Mouse (Mus musculus): ENCODE data around the gene Fkbp10. TPM values are rescaled to one million over a fixed set of nuclear protein-coding genes. Genes with fewer than 3 reads are reported as not detected.

Gene Fkbp10
- total and polyA plus RNA-seq, 3 experiments, result 0.55 TPM; not detected in 2

GRCm38 (mm10) chr11:100376746-100377389, 38.6 kb upstream of the Fkbp10 start:
- no peaks in the 10 kb centered on the region for H3K4me1 ChIP-seq (ENCODE audit: insufficient read depth, low read depth, low read length)
- no peaks in the 10 kb centered on the region for H3K9me3 ChIP-seq (replicated peaks)
- H3K27me3 ChIP-seq (ENCODE audit: insufficient read depth, low read length), result peaks cover 41% of the 10 kb centered on the region
- DNase-seq (ENCODE audit: low spot score) (no peak), ATAC-seq (ENCODE audit: extremely low read depth, insufficient number of reproducible peaks, low FRiP score, poor library complexity, severe bottlenecking) (no peak)
- no peaks in the 10 kb centered on the region for H3K36me3 ChIP-seq (replicated peaks)
- no peak overlapping the region for H3K4me3 ChIP-seq (ENCODE audit: low read depth, low read length)
- TF ChIP-seq GATA2 (IDR thresholded peaks at IDR 0.05; ENCODE audit: borderline replicate concordance, low read depth, low read length), result no peak
- no peak for TF ChIP-seq CTCF (IDR thresholded peaks at IDR 0.05; ENCODE audit: low read depth, low read length)
- TF ChIP-seq GATA1 (IDR thresholded peaks at IDR 0.05; ENCODE audit: borderline replicate concordance, low read length), result no peak
- TF ChIP-seq POLR2AphosphoS5 (IDR thresholded peaks at IDR 0.05; ENCODE audit: insufficient replicate concordance, low read depth, low read length), result no peak

- Histone ChIP-seq H3K4me1 (ENCODE audit: insufficient read depth, low read depth, low read length) (no peaks in the 10 kb centered on the region), H3K27me3 (ENCODE audit: insufficient read depth, low read length) (peaks cover 41% of the 10 kb centered on the region), H3K9me3 (replicated peaks) (no peaks in the 10 kb centered on the region), H3K36me3 (replicated peaks) (no peaks in the 10 kb centered on the region), H3K4me3 (ENCODE audit: low read depth, low read length) (no peak overlapping the region)
- ATAC-seq (ENCODE audit: extremely low read depth, insufficient number of reproducible peaks, low FRiP score, poor library complexity, severe bottlenecking) (no peak), DNase-seq (ENCODE audit: low spot score) (no peak)
- TF ChIP-seq TAL1 (conservative IDR thresholded peaks at IDR 0.05; ENCODE audit: low read depth, low read length) (no peak), GATA2 (IDR thresholded peaks at IDR 0.05; ENCODE audit: borderline replicate concordance, low read depth, low read length) (no peak)
These were observed 37.5 kb upstream of the Fkbp10 start for GRCm38 (mm10) chr11:100377989-100378388.

GRCm38 (mm10) chr11:100378446-100378845, 37.1 kb upstream of the Fkbp10 start:
- Histone ChIP-seq H3K4me3 (ENCODE audit: low read depth, low read length) (no peak overlapping the region), H3K27me3 (ENCODE audit: insufficient read depth, low read length) (peaks cover 45% of the 10 kb centered on the region), H3K9me3 (replicated peaks) (no peaks in the 10 kb centered on the region), H3K4me1 (ENCODE audit: insufficient read depth, low read depth, low read length) (no peaks in the 10 kb centered on the region), H3K36me3 (replicated peaks) (no peaks in the 10 kb centered on the region)
- DNase-seq (ENCODE audit: low spot score), result no peak
- TF ChIP-seq TAL1 (conservative IDR thresholded peaks at IDR 0.05; ENCODE audit: low read depth, low read length) (no peak), GATA2 (IDR thresholded peaks at IDR 0.05; ENCODE audit: borderline replicate concordance, low read depth, low read length) (no peak), GATA1 (IDR thresholded peaks at IDR 0.05; ENCODE audit: borderline replicate concordance, low read length) (no peak), POLR2AphosphoS5 (IDR thresholded peaks at IDR 0.05; ENCODE audit: insufficient replicate concordance, low read depth, low read length) (no peak), CTCF (IDR thresholded peaks at IDR 0.05; ENCODE audit: low read depth, low read length) (no peak)
- ATAC-seq (ENCODE audit: extremely low read depth, insufficient number of reproducible peaks, low FRiP score, poor library complexity, severe bottlenecking), result no peak

- H3K9me3 ChIP-seq (replicated peaks), result no peaks in the 10 kb centered on the region
- H3K36me3 ChIP-seq (replicated peaks), result no peaks in the 10 kb centered on the region
- TF ChIP-seq GATA1 (IDR thresholded peaks at IDR 0.05; ENCODE audit: borderline replicate concordance, low read length), result no peak
- no peak for TF ChIP-seq GATA2 (IDR thresholded peaks at IDR 0.05; ENCODE audit: borderline replicate concordance, low read depth, low read length)
- no peak for TF ChIP-seq TAL1 (conservative IDR thresholded peaks at IDR 0.05; ENCODE audit: low read depth, low read length)
- TF ChIP-seq CTCF (IDR thresholded peaks at IDR 0.05; ENCODE audit: low read depth, low read length), result no peak
- TF ChIP-seq POLR2AphosphoS5 (IDR thresholded peaks at IDR 0.05; ENCODE audit: insufficient replicate concordance, low read depth, low read length), result no peak
- peaks cover 42% of the 10 kb centered on the region for H3K27me3 ChIP-seq (ENCODE audit: insufficient read depth, low read length)
- H3K4me3 ChIP-seq (ENCODE audit: low read depth, low read length), result no peak overlapping the region
- ATAC-seq (ENCODE audit: extremely low read depth, insufficient number of reproducible peaks, low FRiP score, poor library complexity, severe bottlenecking), result no peak
- no peaks in the 10 kb centered on the region for H3K4me1 ChIP-seq (ENCODE audit: insufficient read depth, low read depth, low read length)
- no peak for DNase-seq (ENCODE audit: low spot score)
These were observed 36.2 kb upstream of the Fkbp10 start for GRCm38 (mm10) chr11:100379311-100379710.

GRCm38 (mm10) chr11:100382682-100383081, 32.8 kb upstream of the Fkbp10 start:
- no peaks in the 10 kb centered on the region for H3K36me3 ChIP-seq (replicated peaks)

GRCm38 (mm10) chr11:100385016-100385415, 30.5 kb upstream of the Fkbp10 start:
- TF ChIP-seq CTCF (IDR thresholded peaks at IDR 0.05; ENCODE audit: low read depth, low read length) (no peak), GATA1 (IDR thresholded peaks at IDR 0.05; ENCODE audit: borderline replicate concordance, low read length) (no peak), TAL1 (conservative IDR thresholded peaks at IDR 0.05; ENCODE audit: low read depth, low read length) (no peak), GATA2 (IDR thresholded peaks at IDR 0.05; ENCODE audit: borderline replicate concordance, low read depth, low read length) (no peak), POLR2AphosphoS5 (IDR thresholded peaks at IDR 0.05; ENCODE audit: insufficient replicate concordance, low read depth, low read length) (no peak)
- H3K9me3 ChIP-seq (replicated peaks), result no peaks in the 10 kb centered on the region
- ATAC-seq (ENCODE audit: extremely low read depth, insufficient number of reproducible peaks, low FRiP score, poor library complexity, severe bottlenecking), result no peak
- no peak for DNase-seq (ENCODE audit: low spot score)
- no peaks in the 10 kb centered on the region for H3K4me1 ChIP-seq (ENCODE audit: insufficient read depth, low read depth, low read length)
- H3K36me3 ChIP-seq (replicated peaks), result no peaks in the 10 kb centered on the region
- H3K27me3 ChIP-seq (ENCODE audit: insufficient read depth, low read length), result peaks cover 55% of the 10 kb centered on the region
- no peak overlapping the region for H3K4me3 ChIP-seq (ENCODE audit: low read depth, low read length)

More at GRCm38 (mm10) chr11:100382682-100383081, 32.8 kb upstream of the Fkbp10 start:
- H3K4me3 ChIP-seq (ENCODE audit: low read depth, low read length), result no peak overlapping the region; the same call in 1 of the 2 replicates
- DNase-seq (ENCODE audit: low spot score) (no peak), ATAC-seq (ENCODE audit: extremely low read depth, insufficient number of reproducible peaks, low FRiP score, poor library complexity, severe bottlenecking) (no peak)
- H3K4me1 ChIP-seq (ENCODE audit: insufficient read depth, low read depth, low read length), result no peaks in the 10 kb centered on the region
- H3K9me3 ChIP-seq (replicated peaks), result no peaks in the 10 kb centered on the region
- peaks cover 54% of the 10 kb centered on the region for H3K27me3 ChIP-seq (ENCODE audit: insufficient read depth, low read length)
- no peak for TF ChIP-seq GATA1 (IDR thresholded peaks at IDR 0.05; ENCODE audit: borderline replicate concordance, low read length)
- no peak for TF ChIP-seq POLR2AphosphoS5 (IDR thresholded peaks at IDR 0.05; ENCODE audit: insufficient replicate concordance, low read depth, low read length)
- no peak for TF ChIP-seq TAL1 (conservative IDR thresholded peaks at IDR 0.05; ENCODE audit: low read depth, low read length)
- no peak for TF ChIP-seq CTCF (IDR thresholded peaks at IDR 0.05; ENCODE audit: low read depth, low read length)
- TF ChIP-seq GATA2 (IDR thresholded peaks at IDR 0.05; ENCODE audit: borderline replicate concordance, low read depth, low read length), result no peak
